Mouse (Mus musculus): ENCODE results near the gene Ddrgk1.

Gene Ddrgk1

DNA sequence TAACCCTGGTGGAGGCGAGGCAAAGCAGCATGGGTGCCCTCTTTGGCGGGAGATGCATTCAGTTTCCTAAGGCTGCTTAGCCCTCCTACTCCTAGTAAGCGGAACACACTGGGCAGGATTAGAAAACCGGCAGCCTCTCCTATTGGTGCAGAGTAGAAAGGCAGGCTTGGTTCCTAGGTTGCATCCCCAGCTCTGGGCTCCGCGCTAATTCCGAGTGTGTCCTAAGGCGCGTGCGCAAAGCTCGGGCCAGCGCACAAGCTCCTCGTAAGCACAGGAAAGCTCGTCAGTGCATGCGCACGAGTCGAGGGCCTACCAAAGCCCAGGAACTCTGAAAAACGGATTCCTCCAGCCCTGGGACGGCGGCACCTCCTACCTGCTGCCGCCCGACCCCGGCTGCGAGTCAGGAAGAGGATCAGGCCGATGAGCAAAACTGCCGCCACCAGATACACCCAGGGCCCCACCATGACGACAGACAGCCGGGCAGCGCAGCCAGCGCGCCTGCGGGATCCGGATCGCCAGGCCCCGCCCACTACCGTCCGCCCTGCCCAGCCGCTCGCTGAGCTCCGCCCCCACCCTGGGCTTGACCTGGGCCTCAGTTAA, at the start of gene Ddrgk1:
Ddrgk1 (minus strand) TSS at position 558 of the 600 bp plus-strand sequence.
- DNase-seq = peak; percentile 89

DNA sequence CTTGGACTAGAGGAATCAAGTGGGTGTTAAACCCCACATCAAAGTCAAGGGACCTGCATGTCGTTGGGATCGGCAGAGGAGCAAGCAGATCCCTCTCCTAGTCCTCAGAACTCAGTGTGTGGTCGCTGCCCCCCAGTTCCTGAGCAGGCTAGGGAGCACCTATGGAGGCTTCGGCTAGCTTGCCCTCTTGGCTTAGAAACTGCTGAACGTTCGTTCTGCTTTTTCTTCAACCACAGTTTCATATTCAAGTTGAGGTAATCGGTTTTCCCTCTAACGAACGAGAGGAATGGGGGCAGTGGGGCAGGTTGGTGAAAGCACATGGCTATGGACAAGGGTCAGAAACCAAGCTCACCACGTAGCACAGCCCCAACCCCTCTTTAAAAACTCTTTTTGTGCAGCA, 42.6 kb upstream of the Ddrgk1 start:
- DNase-seq = no peak

DNA sequence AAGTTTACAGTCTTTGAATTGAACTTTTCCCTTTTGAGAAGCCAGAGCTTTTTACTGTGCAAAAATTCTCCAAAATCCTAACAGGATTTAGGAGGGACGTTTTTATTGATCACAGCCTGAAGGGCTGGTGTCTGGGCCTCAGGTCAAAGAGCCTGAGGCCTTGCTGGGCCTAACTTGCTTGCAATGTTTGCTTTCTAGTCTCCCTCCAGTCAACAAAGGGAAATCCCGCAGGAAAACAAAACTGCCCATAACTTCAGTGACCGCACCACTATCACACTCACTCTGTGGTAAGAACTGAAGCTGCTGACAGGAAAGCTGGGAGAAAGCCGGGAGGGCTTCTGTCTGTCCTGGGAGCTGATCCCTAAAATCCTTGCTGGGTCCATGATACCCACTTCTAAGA, 42.1 kb upstream of the Ddrgk1 start:
- no peak for DNase-seq

DNA sequence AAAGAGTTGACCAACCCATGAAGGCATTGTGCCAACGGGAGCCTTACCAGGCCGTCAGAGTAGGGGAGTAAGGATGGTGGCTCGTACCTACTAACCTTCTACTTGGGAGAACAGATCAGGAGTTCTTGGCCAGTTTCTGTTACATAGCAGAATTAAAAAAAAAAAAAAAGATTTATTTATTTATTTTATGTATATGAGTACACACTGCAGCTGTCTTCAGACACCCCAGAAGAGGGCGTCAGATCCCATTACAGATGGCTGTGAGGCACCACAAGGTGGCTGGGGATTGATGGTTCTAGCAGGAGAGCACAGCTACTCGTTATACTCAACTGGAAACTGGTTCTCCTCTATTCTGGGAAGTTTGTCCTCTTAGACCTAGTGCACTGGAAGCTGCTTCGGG, 40.7 kb upstream of the Ddrgk1 start:
- DNase-seq = no peak

DNA sequence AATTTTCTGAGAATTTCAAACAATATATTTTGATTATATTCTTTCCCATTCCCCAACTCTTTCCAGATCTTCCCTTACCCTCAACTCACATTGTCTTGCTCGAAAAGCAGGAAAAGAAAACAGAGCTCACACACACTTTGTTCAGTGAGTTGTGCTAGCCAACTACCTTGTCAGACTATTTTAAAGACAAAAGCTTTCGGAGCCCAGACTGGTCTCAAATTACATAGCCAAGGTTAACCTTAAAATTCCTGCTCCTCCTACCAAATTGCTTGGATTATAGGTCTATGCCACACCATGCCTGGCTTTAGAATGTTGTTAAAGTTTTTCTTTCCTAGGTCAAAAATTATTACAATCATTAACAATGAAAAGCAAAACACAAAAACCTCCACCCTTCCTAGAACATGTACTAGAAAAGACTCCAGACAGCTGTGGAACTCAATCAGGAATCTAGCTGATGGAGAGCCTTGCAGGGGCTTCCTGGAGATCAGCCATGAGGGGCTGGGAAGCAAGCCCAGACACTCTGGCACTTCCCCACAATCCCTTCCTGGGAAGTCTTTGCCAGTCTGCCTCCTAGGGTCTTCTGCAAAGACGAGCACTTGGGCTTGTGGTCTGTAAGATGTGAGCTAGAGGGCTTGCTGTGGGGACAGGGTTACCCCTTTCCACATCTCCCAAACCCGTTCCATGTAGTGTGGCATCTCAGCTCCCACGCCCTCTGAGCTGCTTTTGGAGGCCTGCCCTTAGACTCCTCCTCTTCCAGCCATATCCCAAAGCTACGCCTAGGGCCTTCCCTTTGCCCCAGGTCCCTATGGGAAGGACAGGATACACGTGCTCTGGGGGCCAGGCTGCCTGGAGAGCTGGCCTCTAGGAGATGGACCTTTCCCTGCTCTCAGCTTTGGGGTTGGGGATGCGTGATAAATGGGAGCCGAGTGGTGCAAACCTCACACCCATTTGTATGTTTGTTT, 39.9 kb upstream of the Ddrgk1 start:
- no peak for DNase-seq

DNA sequence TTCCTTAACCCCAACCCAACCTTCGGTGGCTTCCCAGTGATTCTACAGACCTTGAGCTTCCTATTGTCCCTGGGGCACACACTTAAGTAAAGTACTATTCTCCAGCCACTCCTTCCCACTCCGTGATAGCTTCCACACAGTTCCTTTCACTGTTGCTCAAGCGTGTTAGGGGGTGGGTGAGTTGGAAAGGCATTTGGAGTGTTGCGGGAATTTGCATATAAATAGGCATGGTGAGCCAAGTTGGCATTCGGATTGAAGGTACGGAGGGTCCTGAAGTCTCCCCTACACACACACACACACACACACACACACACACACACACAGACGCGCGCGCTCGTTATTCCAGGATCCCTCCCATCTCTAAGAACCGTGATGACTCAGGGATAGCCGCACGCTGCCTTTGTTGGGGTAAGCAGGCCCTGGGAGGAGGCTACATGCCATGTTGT, 33.4 kb upstream of the Ddrgk1 start:
- no peak for DNase-seq

DNA sequence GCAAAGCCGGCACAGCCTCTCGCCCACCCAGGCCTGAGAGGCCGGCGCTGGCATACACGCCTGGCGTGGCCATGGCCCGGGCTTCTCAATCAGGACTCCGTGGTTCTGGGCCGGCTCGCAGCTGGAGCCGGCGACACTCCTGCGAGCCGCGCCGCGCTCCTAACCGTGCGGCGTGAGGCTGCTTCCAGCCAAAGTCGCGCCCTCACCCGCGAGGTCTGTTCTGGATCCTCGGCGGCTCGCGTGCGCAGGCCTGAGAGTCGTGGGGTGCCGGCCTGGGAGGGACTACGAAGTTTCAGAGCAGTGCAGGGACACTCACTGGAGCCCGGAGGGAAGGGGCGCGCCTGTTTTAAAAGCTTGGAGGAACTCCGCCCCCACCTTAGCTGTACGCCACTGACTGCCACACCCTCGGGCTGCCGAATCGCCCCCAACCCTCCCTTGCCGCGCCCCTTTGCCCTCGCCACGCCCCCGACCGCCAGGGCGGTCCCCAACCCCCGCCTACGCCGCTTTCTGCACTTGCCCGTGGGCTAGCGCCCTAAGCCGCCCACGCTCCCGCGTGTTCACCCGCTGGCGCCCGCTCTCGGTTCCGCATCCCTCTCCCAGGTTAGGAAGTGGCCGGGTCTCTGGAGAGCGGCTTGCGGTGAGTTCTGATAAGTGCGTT, 32.8 kb upstream of the Ddrgk1 start, which contains the start of gene Slc4a11:
Slc4a11 (minus strand) TSS at position 367 of the 658 bp plus-strand sequence.
- DNase-seq = peak; percentile 85

DNA sequence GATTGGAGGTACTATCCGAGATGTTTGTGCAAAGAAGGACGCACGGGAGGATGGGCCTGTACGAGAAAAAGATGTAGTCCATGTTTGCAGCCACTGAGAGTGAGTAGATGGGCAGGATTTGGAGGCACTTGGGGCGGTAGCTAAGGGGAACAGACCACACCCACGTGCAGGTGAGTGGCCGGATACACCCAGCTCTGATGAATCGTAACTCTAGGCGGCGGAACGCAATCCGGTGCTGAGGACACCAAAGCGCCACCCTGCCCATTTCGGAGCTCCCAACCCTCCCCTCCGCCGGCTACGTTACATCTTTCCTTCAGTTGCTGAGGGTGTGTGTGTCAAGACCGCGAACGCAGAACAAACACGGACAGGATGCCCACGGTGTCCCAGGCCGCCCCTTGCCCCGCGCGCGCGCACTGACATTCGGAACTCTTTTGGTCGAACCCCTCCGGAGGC, 32.3 kb upstream of the Ddrgk1 start:
- DNase-seq = peak; percentile 31

DNA sequence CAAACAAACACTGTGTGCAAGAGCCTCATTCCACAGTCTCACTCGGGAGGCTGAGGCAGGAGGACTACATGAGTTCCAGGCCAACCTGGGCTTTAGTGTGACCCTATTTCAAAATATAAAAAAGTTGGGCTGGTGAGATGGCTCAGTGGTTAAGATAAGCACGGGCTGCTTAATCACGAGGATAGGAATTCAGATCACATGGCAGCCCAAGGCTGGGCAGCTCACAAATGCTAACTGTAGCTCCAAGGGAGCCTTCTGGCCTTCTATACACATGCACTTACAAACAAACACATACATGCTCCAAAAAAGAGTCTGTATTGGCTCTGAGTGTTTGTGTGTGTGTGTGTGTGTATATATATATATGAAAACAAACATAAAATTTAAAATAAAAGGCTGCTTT, 29.1 kb upstream of the Ddrgk1 start:
- no peak for DNase-seq

DNA sequence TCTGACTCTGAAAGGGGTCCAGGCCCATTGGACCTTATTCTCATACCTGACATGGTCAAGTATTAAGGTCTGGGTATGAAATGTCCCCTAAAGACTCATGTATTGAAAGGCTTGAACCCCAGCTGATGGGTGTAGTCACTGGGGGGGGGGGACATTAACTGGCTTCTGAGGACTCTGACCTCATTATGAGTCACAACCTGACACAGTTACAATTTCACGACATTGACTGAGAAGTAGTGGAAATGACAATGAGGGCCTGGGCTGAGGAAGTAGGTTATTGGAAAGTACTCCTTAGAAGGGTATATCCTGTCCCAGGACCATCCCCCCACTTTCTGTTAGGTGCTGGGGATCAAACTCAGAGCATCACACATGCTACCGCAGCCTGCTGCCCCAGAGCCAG, 24.6 kb upstream of the Ddrgk1 start:
- no peak for DNase-seq

DNA sequence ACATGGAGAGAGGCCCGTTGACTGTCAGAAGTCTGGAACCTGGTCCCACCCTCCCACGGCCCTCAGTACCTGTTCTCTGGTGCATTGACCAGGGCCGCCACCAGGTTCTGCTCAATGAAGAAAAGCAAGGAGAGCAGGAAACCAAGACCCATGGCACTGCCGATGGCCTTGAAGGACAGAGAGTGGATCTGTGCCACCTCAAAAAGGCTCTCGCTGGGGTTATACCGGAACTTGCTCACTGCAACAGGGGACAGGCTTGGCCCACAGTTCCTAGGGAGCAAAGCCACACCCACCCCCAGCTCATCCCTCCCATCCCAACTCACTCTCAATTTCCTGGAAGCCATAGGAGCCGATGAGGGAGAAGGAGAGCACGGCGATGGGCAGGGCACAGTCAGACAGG, 21.0 kb upstream of the Ddrgk1 start:
- no peak for DNase-seq

DNA sequence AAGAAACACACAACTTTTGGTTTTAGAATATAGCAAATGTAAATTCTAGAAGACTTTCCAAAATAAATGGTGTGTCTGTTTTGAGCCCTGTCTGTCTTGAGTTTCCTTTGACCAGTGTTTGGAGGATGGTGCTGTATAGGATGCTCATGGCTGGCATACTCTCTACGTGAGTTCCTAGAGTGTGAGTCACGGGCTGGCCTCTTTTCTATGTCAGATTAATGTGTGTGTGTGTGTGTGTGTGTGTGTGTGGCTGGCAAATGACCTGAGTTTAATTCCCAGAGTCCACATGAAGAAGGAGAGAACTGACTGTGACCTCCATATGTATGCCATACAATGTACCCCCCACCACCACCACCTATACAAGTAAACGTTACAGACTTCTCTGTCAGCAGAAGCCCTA, 17.1 kb upstream of the Ddrgk1 start:
- DNase-seq = no peak

DNA sequence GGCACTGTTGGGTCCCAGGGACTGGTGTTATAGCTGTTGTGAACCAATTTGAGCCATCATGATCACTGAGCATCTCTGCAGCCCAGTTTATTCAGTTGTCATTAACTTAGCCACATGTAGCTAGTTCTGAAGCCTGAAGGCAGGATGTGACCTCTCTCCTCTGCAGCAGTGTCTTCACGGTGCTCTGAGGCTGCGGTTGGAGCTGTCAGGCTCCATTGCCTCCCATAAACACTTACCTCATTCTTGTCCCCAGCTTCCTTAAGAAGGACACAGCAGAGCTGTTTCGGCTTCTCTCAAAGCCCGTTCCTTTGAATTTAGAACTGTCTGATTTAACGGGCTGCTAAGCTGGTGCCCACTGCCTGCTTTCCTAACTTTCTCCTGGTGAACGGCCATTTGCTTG, 15.4 kb upstream of the Ddrgk1 start:
- DNase-seq = no peak

DNA sequence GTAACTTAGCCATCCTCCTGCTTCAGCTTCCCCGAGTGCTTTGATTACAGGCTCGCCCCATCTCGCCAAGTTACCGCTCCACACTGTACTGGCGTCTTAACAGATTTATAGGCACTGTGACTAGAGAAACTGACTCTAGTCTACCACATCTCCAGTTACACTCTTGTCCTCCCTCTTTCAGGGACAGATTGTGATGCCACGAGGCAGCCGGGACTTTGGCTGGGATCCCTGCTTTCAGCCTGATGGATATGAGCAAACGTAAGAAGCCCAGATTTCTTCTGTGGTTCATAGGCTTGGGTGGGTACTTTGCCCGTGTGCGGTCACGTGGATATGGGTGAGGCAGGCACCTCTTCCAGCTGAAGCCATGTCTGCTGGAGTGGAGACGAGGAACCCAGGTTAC, 14.7 kb upstream of the Ddrgk1 start:
- no peak for DNase-seq

DNA sequence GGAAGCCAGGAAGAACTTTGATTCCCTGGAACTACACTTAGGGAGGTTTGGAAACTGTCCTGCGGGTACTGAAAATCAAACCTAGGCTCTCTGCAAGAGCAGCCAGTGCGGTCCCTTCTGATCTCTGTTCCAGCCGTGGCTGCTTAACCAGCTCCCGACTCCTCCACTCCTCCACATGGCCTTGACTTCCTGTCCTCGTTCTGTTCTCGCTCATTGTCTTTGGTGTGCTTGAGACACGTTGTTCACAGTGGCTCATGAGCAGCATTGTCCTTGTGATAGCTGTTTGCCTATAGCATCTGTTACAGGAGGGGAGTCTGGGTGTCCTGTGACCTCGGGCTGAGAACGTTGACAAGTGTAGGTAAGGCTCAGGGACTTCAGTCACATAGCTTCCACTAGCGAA, 12.8 kb upstream of the Ddrgk1 start:
- no peak for DNase-seq

DNA sequence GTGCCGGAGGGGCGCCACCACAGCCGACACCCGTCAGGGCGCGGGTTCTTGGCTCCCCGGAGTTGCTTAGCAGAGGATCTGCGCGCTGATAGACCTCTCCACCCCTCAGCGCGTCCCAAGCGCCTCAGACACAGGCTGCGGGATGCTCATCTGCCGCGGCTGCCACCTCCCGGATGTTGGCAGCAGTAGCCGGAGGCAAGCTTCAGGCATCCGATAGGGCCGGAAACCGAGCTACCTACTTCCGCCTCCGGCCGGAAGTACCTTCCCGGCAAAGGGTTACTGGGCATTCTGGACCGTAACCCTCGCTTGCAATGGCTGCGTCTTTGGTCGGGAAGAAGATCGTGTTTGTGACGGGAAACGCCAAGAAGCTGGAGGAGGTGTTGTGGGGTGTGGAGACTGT, 3.1 kb upstream of the Ddrgk1 start, which contains the start of gene Itpa:
Itpa (plus strand) TSS at position 52 of the 400 bp plus-strand sequence.
- peak; percentile 88 for DNase-seq

DNA sequence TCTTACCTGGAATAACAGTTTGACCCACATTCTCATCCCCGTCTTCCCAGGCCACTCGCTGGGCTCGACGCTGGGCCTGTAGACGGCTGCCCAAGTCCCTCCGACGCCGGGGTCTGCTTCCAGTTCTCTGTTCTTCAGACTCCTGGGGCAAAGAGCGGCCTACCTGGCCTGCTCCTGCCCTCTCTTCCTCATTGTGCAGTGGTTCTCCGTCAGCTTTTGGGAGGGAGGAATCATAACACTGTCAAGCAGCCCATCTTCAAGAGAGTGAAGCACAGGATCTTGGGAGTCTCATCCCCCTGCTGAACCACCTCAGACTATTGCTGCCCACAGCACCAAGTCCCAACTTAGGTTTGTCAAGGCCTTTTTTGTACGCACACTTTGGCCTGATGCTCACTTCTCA, 1.1 kb downstream of the Ddrgk1 start:
- no peak for DNase-seq

DNA sequence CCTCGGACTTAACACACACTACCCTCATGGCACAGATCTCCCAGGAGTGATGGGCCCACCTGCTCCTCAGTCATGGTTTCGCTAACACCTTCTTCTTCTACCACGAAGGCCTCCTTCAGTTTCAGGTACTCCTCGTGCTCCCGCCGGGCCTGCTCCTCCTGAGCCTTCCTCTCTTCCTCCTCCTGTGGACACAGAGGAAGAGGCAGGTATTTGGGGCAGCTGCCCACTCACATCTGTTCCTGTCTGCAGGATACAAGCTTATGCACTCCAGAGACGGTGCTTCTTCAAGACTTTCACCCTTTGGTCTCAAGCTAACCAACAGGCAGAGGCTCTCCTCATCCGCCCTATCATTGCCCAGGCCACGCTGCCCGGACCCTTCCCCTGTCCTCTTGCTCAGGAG, 5.9 kb downstream of the Ddrgk1 start:
- DNase-seq = no peak

DNA sequence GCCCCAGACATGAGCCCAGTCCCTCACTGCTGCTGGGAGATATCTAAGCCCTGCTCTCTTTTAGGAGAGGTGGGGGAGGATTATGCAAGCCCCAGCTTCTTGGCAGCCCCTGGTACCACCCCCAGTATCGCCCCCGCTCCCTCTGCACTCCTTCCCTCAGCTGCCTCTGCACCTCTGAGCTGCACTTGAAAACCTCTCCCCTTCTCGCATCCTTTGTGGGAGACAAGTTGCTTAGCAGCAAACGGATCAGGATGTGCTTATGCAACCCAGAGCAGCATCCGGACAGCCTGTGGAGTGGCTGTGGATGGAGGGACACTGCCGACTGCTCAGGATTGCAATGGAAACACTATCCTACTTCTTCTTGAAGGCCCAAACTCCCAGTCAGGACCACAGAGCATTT, 6.9 kb downstream of the Ddrgk1 start:
- DNase-seq = no peak

DNA sequence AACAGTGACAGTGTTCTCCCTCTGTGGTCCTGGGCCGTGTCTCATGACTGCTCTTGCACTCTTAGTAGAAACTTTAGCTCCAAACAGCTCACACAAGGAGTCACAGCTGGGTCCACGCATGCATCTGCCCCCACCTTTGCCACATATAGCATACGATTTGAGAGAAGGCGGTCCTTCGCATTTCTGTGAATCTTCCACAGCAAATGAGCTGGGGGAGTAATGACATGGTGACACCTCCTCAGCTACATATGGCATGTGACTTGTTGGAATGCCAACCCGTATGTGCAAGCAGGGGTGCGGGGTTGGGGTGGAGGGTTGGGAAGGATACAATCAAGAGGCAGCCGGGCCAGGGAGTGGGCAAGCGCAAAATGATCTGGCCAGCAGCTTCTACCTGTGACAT, 7.9 kb downstream of the Ddrgk1 start:
- no peak for DNase-seq

DNA sequence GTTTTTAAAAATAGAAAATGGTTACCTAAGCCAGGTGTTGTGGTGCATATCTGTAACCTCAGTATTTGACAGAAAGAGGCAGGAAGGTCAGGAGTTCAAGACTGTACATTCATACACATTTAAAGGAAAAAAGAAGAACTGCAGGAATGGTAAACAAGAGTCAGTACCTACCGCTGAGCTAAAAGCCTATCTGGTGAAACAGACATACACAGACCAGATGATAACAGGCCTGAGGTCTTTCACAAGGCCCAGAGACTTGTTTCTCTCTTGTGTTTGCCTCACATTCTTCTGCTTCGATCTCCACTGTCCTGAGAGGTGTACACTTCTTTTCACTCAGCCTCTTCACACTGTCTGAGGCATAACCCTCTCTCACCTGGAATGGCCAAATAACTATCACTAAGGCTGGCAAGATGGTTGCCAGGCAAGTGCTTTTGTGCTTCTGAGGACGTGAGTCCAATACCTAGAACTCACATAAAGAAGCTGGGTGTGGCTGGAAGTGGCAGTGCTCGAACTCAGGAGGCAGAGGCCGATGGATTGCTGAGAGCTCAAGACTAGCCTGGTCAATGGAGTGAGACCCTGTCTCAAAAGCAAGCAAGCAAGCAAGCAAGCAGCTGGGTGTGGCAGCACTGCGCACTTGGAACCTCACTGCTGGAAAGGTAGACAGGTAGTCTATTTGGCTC, 8.7 kb downstream of the Ddrgk1 start:
- no peak for DNase-seq

DNA sequence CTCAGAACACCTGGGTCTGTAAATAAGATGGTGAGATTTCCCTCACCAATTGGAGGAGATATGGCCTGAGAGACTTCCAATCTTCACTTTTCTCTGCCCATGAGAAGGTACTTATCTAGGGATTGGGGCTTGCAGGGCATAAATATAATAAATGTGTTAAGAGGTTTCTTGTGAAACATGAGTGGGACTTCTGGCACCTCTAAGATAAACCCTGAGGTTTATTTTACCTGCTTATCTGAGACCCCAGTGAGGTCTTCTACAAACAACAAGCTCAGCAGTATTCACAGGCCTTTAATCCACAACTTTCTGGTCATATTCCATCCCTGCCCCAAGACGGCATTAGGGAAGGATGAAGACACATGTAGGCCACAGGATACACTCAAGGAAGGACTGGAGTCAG, 10.7 kb downstream of the Ddrgk1 start:
- DNase-seq = no peak

DNA sequence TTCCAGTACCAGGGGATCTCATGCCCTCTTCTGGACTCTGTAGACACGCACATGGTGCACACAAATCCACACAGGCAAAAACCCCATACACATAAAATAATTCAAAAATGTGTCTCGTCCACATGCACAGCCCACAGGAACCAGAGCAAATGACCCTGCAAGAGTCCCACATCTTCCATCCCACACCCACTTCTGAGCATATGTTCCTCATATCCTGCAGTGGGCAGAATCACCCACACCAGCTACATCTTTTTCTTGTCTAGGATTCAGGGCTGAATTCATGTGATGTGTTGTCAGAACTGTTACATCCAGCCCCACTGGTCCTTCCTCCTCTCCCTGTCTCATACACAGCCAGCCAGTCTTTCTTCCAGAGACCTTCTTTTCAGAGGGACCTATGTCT, 11.2 kb downstream of the Ddrgk1 start:
- no peak for DNase-seq
